Mouse (Mus musculus) olfactory bulb, adult 2 months (tissue): ENCODE measurements around the gene Atf7.

ENCODE experiments used
- CTCF ChIP-seq: fragments of 200-500 bp; IDR thresholded peaks from 2 replicates; pipeline ENCODE4 v1.5.1; 2012; ENCODE audit warnings: low read depth, mild to moderate bottlenecking, low read length, moderate library complexity; ENCODE audit not compliant: insufficient read depth
- POLR2A ChIP-seq: fragments of 200-500 bp; IDR thresholded peaks from 2 replicates; pipeline ENCODE4 v1.6.1; 2012; ENCODE audit warnings: mild to moderate bottlenecking, low read depth, low read length, moderate library complexity; ENCODE audit not compliant: insufficient read depth

DNA sequence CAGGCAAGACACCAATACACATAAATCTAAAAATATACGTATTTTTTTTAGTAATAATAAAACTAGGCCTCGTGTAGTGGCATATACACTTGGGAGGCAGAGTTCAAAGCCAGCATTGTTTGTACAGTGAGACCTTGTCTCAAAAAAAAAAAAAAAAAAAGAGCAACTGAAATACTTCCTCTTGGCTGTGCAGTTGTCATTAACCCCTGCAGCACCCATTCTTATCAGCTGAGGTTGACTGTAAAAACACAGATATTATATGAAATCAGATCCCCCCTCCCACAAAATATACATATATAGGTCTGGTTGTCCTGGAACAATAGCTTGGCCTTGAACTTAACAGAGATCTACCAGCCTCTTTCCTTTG lies 118.8 kb downstream of the Atf7 start:
- no peak for TF ChIP-seq POLR2A
- TF ChIP-seq CTCF, result no peak
